ENCODE assay signal across 11 mouse cellular contexts in the genomic region with DNA sequence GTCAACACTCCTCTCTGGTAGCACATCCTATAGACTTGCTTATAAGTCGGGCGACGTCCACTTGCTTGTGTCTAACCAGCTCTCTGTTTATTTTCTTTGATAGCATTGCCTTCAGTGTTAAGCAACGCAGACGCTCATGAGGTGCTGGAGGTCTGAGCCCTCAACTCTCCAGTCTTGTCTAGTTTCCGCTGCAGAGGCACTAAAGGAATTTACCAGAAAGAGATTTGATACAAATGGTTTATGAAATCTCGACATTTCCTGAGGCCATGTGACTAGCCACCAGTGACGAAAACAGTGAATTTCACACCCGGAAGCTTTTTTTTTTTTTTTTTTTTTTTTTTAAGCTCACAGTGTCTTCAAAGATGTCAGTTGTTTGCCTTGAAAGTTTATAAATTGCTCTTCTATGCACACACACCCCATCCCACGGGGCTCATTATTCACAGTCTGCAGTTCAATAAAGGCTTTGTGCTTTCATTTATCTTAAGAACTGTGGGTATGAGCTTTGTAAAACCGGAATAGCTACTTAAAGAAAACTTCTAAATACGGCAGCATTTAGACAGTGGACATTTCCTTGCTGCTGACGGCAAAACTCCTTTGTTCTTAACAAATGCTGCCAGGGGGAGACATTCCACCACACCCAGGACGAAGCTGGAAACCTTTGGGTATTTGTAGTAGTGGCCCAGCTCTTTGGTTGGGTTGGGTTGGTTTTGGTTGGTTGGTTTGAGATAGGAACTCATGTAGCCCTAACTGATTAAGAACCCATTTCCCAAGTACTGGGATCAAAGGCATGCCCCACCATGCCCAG. TPM values are rescaled to one million over a fixed set of nuclear protein-coding genes. Genes with fewer than 3 reads are reported as not detected.
DNase-seq lines count a peak whose midpoint lies in the region; ATAC-seq and TF ChIP-seq lines count a peak whose summit lies in the region.
"Had no signal": no experiment of that assay in that cellular context is flagged by ENCODE, and none has a peak within 500 bp of the region (broad histone marks: within the 10 kb centered on the region; RNA-seq: fewer than 3 reads in every experiment).

No protein-coding gene starts in this region.

- H3K4me1 ChIP-seq in kidney, adult 2 months (ENCODE audit: control insufficient read depth, insufficient read depth, low read length): no peaks in the 10 kb centered on the region
- H3K4me1 ChIP-seq in ES-E14 (ENCODE audit: control insufficient read depth in 2 of 2, insufficient read depth in 2 of 2, low read length in 2 of 2, poor library complexity in 1 of 2): peaks cover 4 to 10% of the 10 kb centered on the region in 2 experiments; a peak in 2 of 4 replicates
- 0 out of 2 replicates have a peak, but pooled peaks cover 6% of the 10 kb centered on the region for H3K4me1 ChIP-seq in embryonic facial prominence, embryonic 14.5 days (ENCODE audit: control insufficient read depth, insufficient read depth, low read length)
- no peaks in the 10 kb centered on the region for H3K4me1 ChIP-seq in forebrain, embryonic 11.5 days (replicated peaks; ENCODE audit: control insufficient read depth, insufficient read depth, low read length)

- peak; percentile 47 for DNase-seq in kidney, adult 2 months
- DNase-seq in kidney, adult 18-20 months: no peak
- no peak for DNase-seq in ES-E14 (ENCODE audit: low read depth, low spot score)
- peak; percentile 71 for DNase-seq in embryonic facial prominence, embryonic 14.5 days (ENCODE audit: low spot score)
- no peak for DNase-seq in left cerebral cortex, adult 2 months (ENCODE audit: extremely low spot score in 1 of 2, low spot score in 2 of 2)
- no peak for DNase-seq in forebrain, embryonic 11.5 days (ENCODE audit: low spot score)
- DNase-seq: adrenal gland, adult 8-10 months; heart, adult 2 months; liver had no signal

- in situ Hi-C loops in ES-E14 (cut with MboI; ENCODE audit: low sequenced_read_pairs in 2 of 2, unreplicated experiment in 2 of 2): no loop called here

- ATAC-seq in embryonic facial prominence, embryonic 14.5 days (ENCODE audit: low read depth): no peak; the same call in 1 of the 2 replicates
- ATAC-seq in megakaryocyte, adult 5-6 weeks (ENCODE audit: poor library complexity, severe bottlenecking): peak; percentile 48
- no peak for ATAC-seq in forebrain, embryonic 11.5 days (replicated peaks; ENCODE audit: low FRiP score)

- no peak overlapping the region for H3K4me3 ChIP-seq in kidney, adult 2 months (ENCODE audit: insufficient read depth, low read depth, low read length)
- no peak overlapping the region for H3K4me3 ChIP-seq in ES-E14 (ENCODE audit: insufficient read depth in 1 of 2, low read depth in 1 of 2, low read length in 2 of 2, poor library complexity in 1 of 2, severe bottlenecking in 1 of 2)
- H3K4me3 ChIP-seq in embryonic facial prominence, embryonic 14.5 days (ENCODE audit: low read depth, low read length): no peak overlapping the region
- H3K4me3 ChIP-seq in left cerebral cortex, adult 2 months: no peak overlapping the region
- H3K4me3 ChIP-seq in forebrain, embryonic 11.5 days (ENCODE audit: low read depth, low read length): no peak overlapping the region
- H3K4me3 ChIP-seq: heart, adult 2 months; hindbrain, embryonic 10.5 days had no signal

- intact Hi-C loops in left cerebral cortex, adult 2 months (cut with DNase I): loop anchor here (10.0 kb wide), 2 partner anchors 452 to 492 kb away; no protein-coding TSS in a partner anchor

- H3K27ac ChIP-seq in kidney, adult 2 months (ENCODE audit: insufficient read depth, low read depth, low read length): 0 out of 2 replicates have a peak overlapping the region, but pooled peaks have one; percentile 51
- H3K27ac ChIP-seq in ES-E14 (ENCODE audit: insufficient read depth, low read depth, low read length, poor library complexity, severe bottlenecking): no peak overlapping the region; the same call in 1 of the 2 replicates
- H3K27ac ChIP-seq in embryonic facial prominence, embryonic 14.5 days (replicated peaks; ENCODE audit: low read depth, low read length): peak overlapping the region; percentile 49; the same call in 1 of the 2 replicates
- no peak overlapping the region for H3K27ac ChIP-seq in left cerebral cortex, adult 2 months
- H3K27ac ChIP-seq in forebrain, embryonic 11.5 days (ENCODE audit: low read depth, low read length): no peak overlapping the region
- H3K27ac ChIP-seq: heart, adult 2 months had no signal

- no peak overlapping the region for H3K4me2 ChIP-seq in embryonic facial prominence, embryonic 14.5 days (ENCODE audit: low read depth, low read length)
- H3K4me2 ChIP-seq in forebrain, embryonic 11.5 days (ENCODE audit: low read depth, low read length, severe bottlenecking): no peak overlapping the region

- no peaks in the 10 kb centered on the region for H3K36me3 ChIP-seq in kidney, adult 2 months (ENCODE audit: control insufficient read depth, insufficient read depth, low read length)
- H3K36me3 ChIP-seq in ES-E14 (ENCODE audit: control insufficient read depth, insufficient read depth, low read length, poor library complexity, severe bottlenecking): peaks cover 4% of the 10 kb centered on the region; the same call in 1 of the 2 replicates
- H3K36me3 ChIP-seq in embryonic facial prominence, embryonic 14.5 days (ENCODE audit: control insufficient read depth, insufficient read depth, low read length): peaks cover 13% of the 10 kb centered on the region; the same call in 1 of the 2 replicates
- H3K36me3 ChIP-seq in forebrain, embryonic 11.5 days (ENCODE audit: control insufficient read depth, insufficient read depth, low read length): no peaks in the 10 kb centered on the region; the same call in 1 of the 2 replicates

- no peaks in the 10 kb centered on the region for H3K9me3 ChIP-seq in ES-E14 (ENCODE audit: control insufficient read depth, insufficient read depth, low read depth, low read length)
- H3K9me3 ChIP-seq in embryonic facial prominence, embryonic 14.5 days (ENCODE audit: control insufficient read depth, low read length): no peaks in the 10 kb centered on the region
- H3K9me3 ChIP-seq in forebrain, embryonic 11.5 days (ENCODE audit: control insufficient read depth, low read length): no peaks in the 10 kb centered on the region
- H3K9me3 ChIP-seq: hindbrain, embryonic 10.5 days had no signal

- TF ChIP-seq CTCF in kidney, adult 2 months (conservative IDR thresholded peaks at IDR 0.05; ENCODE audit: insufficient read depth, insufficient read length, low read depth, low read length): no peak
- TF ChIP-seq CTCF in left cerebral cortex, adult 2 months (IDR thresholded peaks at IDR 0.05): no peak

- no peak for TF ChIP-seq POLR2A in kidney, adult 2 months (IDR thresholded peaks at IDR 0.05; ENCODE audit: low read depth, low read length)

- no peak overlapping the region for H3K9ac ChIP-seq in ES-E14 (ENCODE audit: insufficient read depth, low read depth, low read length, poor library complexity, severe bottlenecking)
- H3K9ac ChIP-seq in embryonic facial prominence, embryonic 14.5 days (ENCODE audit: low read depth, low read length): 0 out of 2 replicates have a peak overlapping the region, but pooled peaks have one; percentile 6
- no peak overlapping the region for H3K9ac ChIP-seq in forebrain, embryonic 11.5 days (ENCODE audit: low read length)

- WGBS in kidney, adult 2 months: 39% methylated on average over 14 of the region's 14 CpGs
- 40% methylated on average over 14 of the region's 14 CpGs for WGBS in embryonic facial prominence, embryonic 14.5 days
- WGBS in forebrain, embryonic 11.5 days: 56% methylated on average over 14 of the region's 14 CpGs

- no peaks in the 10 kb centered on the region for H3K27me3 ChIP-seq in kidney, adult 2 months (replicated peaks; ENCODE audit: control insufficient read depth, insufficient read depth, low read length)
- H3K27me3 ChIP-seq in embryonic facial prominence, embryonic 14.5 days (replicated peaks; ENCODE audit: control insufficient read depth, insufficient read depth, low read length): no peaks in the 10 kb centered on the region
- no peaks in the 10 kb centered on the region for H3K27me3 ChIP-seq in forebrain, embryonic 11.5 days (ENCODE audit: control insufficient read depth, insufficient read depth, low read length)

TF ChIP-seq in ES-E14, 5 proteins besides CTCF, POLR2A, EP300 and RAD21:
- TF ChIP-seq ZC3H11A (IDR thresholded peaks at IDR 0.05; ENCODE audit: borderline replicate concordance, low read depth, low read length) (no peak), CHD2 (IDR thresholded peaks at IDR 0.05; ENCODE audit: low read depth, low read length) (peak; percentile 27; the same call in 1 of the 2 replicates), HCFC1 (IDR thresholded peaks at IDR 0.05; ENCODE audit: borderline replicate concordance, insufficient read depth, low read length) (no peak), ZNF384 (IDR thresholded peaks at IDR 0.05; ENCODE audit: low read depth, low read length) (peak; percentile 83), MAFK (IDR thresholded peaks at IDR 0.05; ENCODE audit: insufficient read depth, low read depth, low read length) (no peak)
TF ChIP-seq in ES-E14: peak in this region for 2.

RNA-seq across cellular contexts. Expression of a gene that starts 9.2 kb away (rescaled TPM):
- 3.0 and 4.8 TPM in 2 replicates for polyA plus RNA-seq in kidney, adult 2 months (2012; rRNA removed)
- 3.8 and 4.2 TPM in 2 replicates for total RNA-seq in ES-E14 (2012; rRNA removed)
- polyA plus RNA-seq in embryonic facial prominence, embryonic 14.5 days (2014; fragmentation: Nextera tagmentation; extraction: Ambion mirVana): 7.3 and 7.7 TPM in 2 replicates
- total RNA-seq in megakaryocyte, adult 5-6 weeks (2015): 43.5 and 58.4 TPM in 2 replicates
- 63.7 and 70.3 TPM in 2 replicates for total RNA-seq in megakaryocyte, adult 5-6 weeks (2017)
- 1 to 10 TPM; 4.1 to 4.8 TPM for total RNA-seq in left cerebral cortex, adult 2 months (2021)
- polyA plus RNA-seq in forebrain, embryonic 11.5 days (2014; fragmentation: Nextera tagmentation; extraction: Ambion mirVana): 3.0 and 3.4 TPM in 2 replicates

Comparison
In these comparisons a context has a peak if more than half of its experiments do, and no peak if none do; other contexts are left out.
1. DNase-seq: peak in kidney, adult 2 months (single experiment) and embryonic facial prominence, embryonic 14.5 days (single experiment); none in kidney, adult 18-20 months (single experiment), ES-E14 (single experiment), left cerebral cortex, adult 2 months (0 of 2) and forebrain, embryonic 11.5 days (single experiment).
2. H3K27ac ChIP-seq: peak in kidney, adult 2 months (single experiment) and embryonic facial prominence, embryonic 14.5 days (single experiment); none in ES-E14 (single experiment), left cerebral cortex, adult 2 months (single experiment) and forebrain, embryonic 11.5 days (single experiment).